Mouse (Mus musculus): ENCODE data around the gene Kank4. TPM values are rescaled to one million over a fixed set of nuclear protein-coding genes. Genes with fewer than 3 reads are reported as not detected.
A peak's percentile ranks its signal among the peaks of the same experiment; 100 is the strongest.
"Not testable (repeated sequence)": the region's sequence is repeated elsewhere in the genome, so short reads cannot be mapped to it uniquely, and the experiment has no call there.

Gene Kank4
- polyA plus RNA-seq, 1 experiment from 2014 or later, result 0.52 TPM

DNA sequence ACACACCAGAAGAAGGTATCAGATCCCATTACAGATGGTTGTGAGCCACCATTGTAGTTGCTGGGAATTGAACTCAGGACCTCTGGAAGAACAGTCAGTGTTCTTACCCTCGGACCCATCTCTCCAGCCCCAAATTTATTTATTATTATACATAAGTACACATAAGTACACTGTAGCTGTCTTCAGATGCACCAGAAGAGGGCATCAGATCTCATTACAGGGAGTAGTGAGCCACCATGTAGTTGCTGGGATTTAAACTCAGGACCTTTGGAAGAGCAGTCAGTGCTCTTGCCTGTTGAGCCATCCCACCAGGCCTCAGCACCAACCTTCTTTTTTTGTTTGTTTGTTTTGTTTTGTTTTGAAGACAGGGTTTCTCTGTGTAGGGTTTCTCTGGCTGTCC lies 92.7 kb downstream of the Kank4 start:
- H3K27me3 ChIP-seq, result peaks cover 44% of the 10 kb centered on the region
- not testable (repeated sequence) for H3K4me3 ChIP-seq; ATAC-seq (ENCODE audit: low FRiP score); H3K9me3 ChIP-seq; H3K9ac ChIP-seq; H3K27ac ChIP-seq; H3K4me2 ChIP-seq; H3K36me3 ChIP-seq
- WGBS, result 96% methylated on average over 1 of the region's 1 CpGs
- H3K4me1 ChIP-seq (replicated peaks), result peaks cover 20% of the 10 kb centered on the region

DNA sequence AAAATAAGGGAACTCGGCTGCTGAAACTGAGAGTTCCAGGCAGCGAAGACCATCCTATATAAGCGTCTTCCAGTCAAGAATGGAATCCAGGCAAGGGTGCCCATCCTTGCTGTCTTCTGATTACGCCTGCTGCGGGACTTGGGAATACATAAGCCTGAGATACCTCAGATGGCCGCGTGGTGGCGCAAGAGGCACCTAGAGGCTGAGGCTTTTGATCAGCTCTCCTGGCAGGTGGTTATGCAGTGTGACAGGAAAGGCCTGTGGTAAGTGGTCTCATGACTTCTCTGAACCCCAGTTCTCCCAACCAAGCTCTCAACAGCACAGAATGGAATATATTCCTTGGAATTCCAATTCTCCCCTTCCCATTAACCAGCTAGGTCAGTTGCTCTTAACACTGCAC lies 94.9 kb downstream of the Kank4 start:
- Histone ChIP-seq H3K9ac (no peak overlapping the region), H3K4me3 (no peak overlapping the region), H3K36me3 (no peaks in the 10 kb centered on the region), H3K4me1 (replicated peaks) (peaks cover 13% of the 10 kb centered on the region), H3K27me3 (peaks cover 25% of the 10 kb centered on the region), H3K4me2 (no peak overlapping the region), H3K27ac (no peak overlapping the region), H3K9me3 (no peaks in the 10 kb centered on the region)
- 14% methylated on average over 8 of the region's 8 CpGs for WGBS
- ATAC-seq (ENCODE audit: low FRiP score), result no peak; the same call in 1 of the 2 replicates

DNA sequence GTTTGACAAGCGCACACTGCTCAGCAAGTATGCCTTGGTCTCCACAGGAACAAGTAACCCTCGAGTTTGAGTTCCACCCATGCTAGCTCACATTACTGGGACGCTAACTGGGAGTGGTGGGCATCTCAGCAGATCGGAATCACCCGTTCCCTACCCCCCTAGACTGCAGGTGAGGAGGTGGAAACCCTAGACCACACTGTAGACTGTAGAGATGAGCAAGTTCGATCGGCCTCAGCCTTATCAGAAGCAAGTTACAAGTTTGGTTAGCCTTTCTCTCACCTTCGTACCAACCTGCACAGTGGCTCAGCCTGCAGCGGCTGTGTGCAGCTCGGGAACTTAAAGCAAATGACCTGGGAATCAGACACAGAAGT lies 98.8 kb downstream of the Kank4 start:
- Histone ChIP-seq H3K36me3 (no peaks in the 10 kb centered on the region), H3K4me3 (no peak overlapping the region), H3K9me3 (no peaks in the 10 kb centered on the region), H3K4me2 (no peak overlapping the region), H3K4me1 (replicated peaks) (0 out of 2 replicates have a peak, but pooled peaks cover 2% of the 10 kb centered on the region), H3K9ac (no peak overlapping the region), H3K27me3 (no peaks in the 10 kb centered on the region), H3K27ac (no peak overlapping the region)
- WGBS, result 89% methylated on average over 10 of the region's 10 CpGs
- ATAC-seq (ENCODE audit: low FRiP score), result peak; percentile 55; the same call in 1 of the 2 replicates

GRCm38 (mm10) chr4:98717735-98718546 lies 99.4 kb downstream of the Kank4 start:
- Histone ChIP-seq H3K9ac (no peak overlapping the region), H3K36me3 (no peaks in the 10 kb centered on the region), H3K4me2 (no peak overlapping the region), H3K27ac (peak overlapping the region; percentile 60; the same call in 1 of the 2 replicates), H3K4me1 (replicated peaks) (0 out of 2 replicates have a peak, but pooled peaks cover 2% of the 10 kb centered on the region), H3K9me3 (no peaks in the 10 kb centered on the region), H3K27me3 (no peaks in the 10 kb centered on the region), H3K4me3 (no peak overlapping the region)
- WGBS, result 80% methylated on average over 17 of the region's 17 CpGs
- ATAC-seq (ENCODE audit: low FRiP score), result peak; percentile 81

- ATAC-seq (ENCODE audit: low FRiP score), result no peak
- Histone ChIP-seq H3K4me3 (no peak overlapping the region), H3K4me2 (no peak overlapping the region), H3K27ac (no peak overlapping the region), H3K4me1 (replicated peaks) (no peaks in the 10 kb centered on the region), H3K36me3 (no peaks in the 10 kb centered on the region), H3K27me3 (no peaks in the 10 kb centered on the region), H3K9me3 (no peaks in the 10 kb centered on the region), H3K9ac (no peak overlapping the region)
- 95% methylated on average over 8 of the region's 8 CpGs for WGBS
These were observed 106.4 kb downstream of the Kank4 start for GRCm38 (mm10) chr4:98710891-98711290.

Other genes with a start within 250 kb of the Kank4 start
- 0.08 and 0.14 TPM in 2 replicates for gene L1td1, start 90.8 kb downstream of the Kank4 start, polyA plus RNA-seq (2015; fragmentation: Nextera tagmentation; extraction: Ambion mirVana)
- gene I0C0044D17Rik, start 6.3 kb upstream of the Kank4 start, polyA plus RNA-seq (2015; fragmentation: Nextera tagmentation; extraction: Ambion mirVana), result not detected in 2 replicates
- 32.0 and 37.5 TPM in 2 replicates for gene Usp1, start 106.3 kb upstream of the Kank4 start, polyA plus RNA-seq (2015; fragmentation: Nextera tagmentation; extraction: Ambion mirVana)
- 1.5 and 1.8 TPM in 2 replicates for gene Angptl3, start 213.4 kb upstream of the Kank4 start, polyA plus RNA-seq (2015; fragmentation: Nextera tagmentation; extraction: Ambion mirVana)

Measured in hindbrain, embryonic 13.5 days (tissue).